Mouse (Mus musculus) thymus, adult 2 months (tissue): ENCODE data around the gene Scgb1b11. TPM values are rescaled to one million over a fixed set of nuclear protein-coding genes. Genes with fewer than 3 reads are reported as not detected.
"Not testable (repeated sequence)": the region's sequence is repeated elsewhere in the genome, so short reads cannot be mapped to it uniquely, and the experiment has no call there.

ENCODE experiments used
- DNase-seq: peaks from one replicate; pipeline ENCODE4 v3.0.0; 2021
- H3K27ac ChIP-seq: fragments of 200-500 bp; 2 replicates; pipeline ENCODE4 v1.5.1; 2012; ENCODE audit warnings: low read length, control low read depth; ENCODE audit not compliant: control insufficient read depth, insufficient read depth
- H3K27me3 ChIP-seq: fragments of 200-500 bp; 2 replicates; pipeline ENCODE4 v1.6.1; 2012; ENCODE audit warnings: mild to moderate bottlenecking, low read length, moderate library complexity, mixed read lengths; ENCODE audit not compliant: control insufficient read depth, insufficient read depth
- H3K36me3 ChIP-seq: fragments of 200-500 bp; 2 replicates; pipeline ENCODE4 v1.6.1; 2012; ENCODE audit warnings: mild to moderate bottlenecking, low read length, moderate library complexity; ENCODE audit not compliant: control insufficient read depth, insufficient read depth
- H3K4me1 ChIP-seq: fragments of 200-500 bp; replicated peaks from 2 replicates; pipeline ENCODE4 v1.6.1; 2012; ENCODE audit warnings: low read length; ENCODE audit not compliant: control insufficient read depth, insufficient read depth
- H3K4me3 ChIP-seq: fragments of 200-500 bp; 2 replicates; pipeline ENCODE4 v1.5.1; 2012; ENCODE audit warnings: mild to moderate bottlenecking, low read length, control low read depth, moderate library complexity; ENCODE audit not compliant: control insufficient read depth, insufficient read depth
- WGBS: fragments of 180-500 bp; shearing (Covaris S2); methylation state at CpG from one replicate; pipeline ENCODE4 v1.1.7; 2018; 5-methylcytosine and 5-hydroxymethylcytosine counted together
- polyA plus RNA-seq: library from polyadenylated mRNA; depleted of rRNA; stranded (reverse); fragments of >200 nt; gene quantifications from 2 replicates; pipeline ENCODE4 v1.2.3, GENCODE M21; 2012; rRNA removed

Scgb1b11 gene
- polyA plus RNA-seq: not detected in 2 replicates

- DNase-seq, H3K27ac ChIP-seq, H3K27me3 ChIP-seq, H3K36me3 ChIP-seq, H3K4me3 ChIP-seq, H3K4me1 ChIP-seq: not testable (repeated sequence)
- WGBS: no CpG with 5 or more reads among the region's 2 CpGs
Measured at GRCm38 (mm10) chr7:32222540-32222939, at the start of gene Scgb1b11. TSS of gene Scgb1b11 (plus strand) at chr7:32222840.

- not testable (repeated sequence) for H3K27ac ChIP-seq, H3K27me3 ChIP-seq, H3K4me1 ChIP-seq, DNase-seq, H3K36me3 ChIP-seq, H3K4me3 ChIP-seq
- 91% methylated on average over 2 of the region's 2 CpGs for WGBS
Measured at GRCm38 (mm10) chr7:32211045-32211444, 11.6 kb upstream of the Scgb1b11 start, which contains the start of gene Scgb2b11. TSS of gene Scgb2b11 (minus strand) at chr7:32211145.

Other genes starting within 250 kb of the Scgb1b11 start
- not detected in 2 replicates for gene Scgb1b10, start 122.0 kb upstream of the Scgb1b11 start, polyA plus RNA-seq
- not detected in 2 replicates for gene Scgb2b11, start 11.7 kb upstream of the Scgb1b11 start, polyA plus RNA-seq
- not detected in 2 replicates for gene Scgb2b12, start 104.4 kb downstream of the Scgb1b11 start, polyA plus RNA-seq
- gene Scgb1b12, start 111.3 kb downstream of the Scgb1b11 start, polyA plus RNA-seq: not detected in 2 replicates
- not detected in 2 replicates for gene Scgb1b29, start 218.7 kb downstream of the Scgb1b11 start, polyA plus RNA-seq